ENCODE assay signal across 27 mouse cellular contexts in genomic region chr6:146006753-146007152, GRCm38 (mm10).
DNase-seq lines count a peak whose midpoint lies in the region; ATAC-seq and TF ChIP-seq lines count a peak whose summit lies in the region.
"Had no signal": no experiment of that assay in that cellular context is flagged by ENCODE, and none has a peak within 500 bp of the region (broad histone marks: within the 10 kb centered on the region; RNA-seq: fewer than 3 reads in every experiment).

No protein-coding gene starts in this region.

- no peak overlapping the region for H3K27ac ChIP-seq in limb, embryonic 14.5 days (replicated peaks; ENCODE audit: low read depth, low read length)
- H3K27ac ChIP-seq in limb, embryonic 10.5 days, result no peak overlapping the region
- H3K27ac ChIP-seq: embryonic facial prominence, embryonic 15.5 days; forebrain, embryonic 13.5 days; hindbrain, postnatal 0 days; intestine, embryonic 15.5 days; kidney, postnatal 0 days; liver, embryonic 14.5 days; neural tube, embryonic 12.5 days; stomach, embryonic 15.5 days had no signal

- H3K27me3 ChIP-seq in limb, embryonic 14.5 days (ENCODE audit: control insufficient read depth, insufficient read depth, low read length), result no peaks in the 10 kb centered on the region
- H3K27me3 ChIP-seq in limb, embryonic 10.5 days (ENCODE audit: low read depth, poor library complexity, severe bottlenecking), result no peaks in the 10 kb centered on the region
- H3K27me3 ChIP-seq: embryonic facial prominence, embryonic 15.5 days; forebrain, embryonic 13.5 days; intestine, embryonic 15.5 days; neural tube, embryonic 12.5 days; Patski; stomach, embryonic 15.5 days had no signal

- DNase-seq in cerebellum, postnatal 10 days, result peak; percentile 8 to 22
- no peak for DNase-seq in cerebellum, adult 8-10 months
- DNase-seq in gastrocnemius, adult 8-10 months (ENCODE audit: low spot score in 2 of 2), result peak; percentile 37 to 41
- DNase-seq in gastrocnemius, postnatal 4 days (ENCODE audit: low spot score in 2 of 2), result no peak
- DNase-seq in limb, embryonic 14.5 days (ENCODE audit: low spot score), result no peak
- DNase-seq in limb, embryonic 10.5 days (ENCODE audit: low spot score), result no peak
- no peak for DNase-seq in thymus, postnatal 10 days (ENCODE audit: low spot score in 2 of 2)
- DNase-seq: adrenal gland, postnatal 10 days; cerebellum, adult 9-10 months; heart, postnatal 14 days; kidney, adult 2 months; layer of hippocampus, postnatal 36 days; left cerebral cortex, postnatal 4 days; liver; lung, adult 2 months; lung, postnatal 10 days; thymus, postnatal 14 days had no signal

- H3K9ac ChIP-seq in limb, embryonic 14.5 days (ENCODE audit: low read depth, low read length, severe bottlenecking), result no peak overlapping the region
- H3K9ac ChIP-seq: embryonic facial prominence, embryonic 15.5 days; forebrain, embryonic 13.5 days; intestine, embryonic 15.5 days; liver, embryonic 14.5 days; neural tube, embryonic 12.5 days; stomach, embryonic 15.5 days had no signal

- ATAC-seq in limb, embryonic 14.5 days (ENCODE audit: low FRiP score, low read depth), result peak; percentile 60; the same call in 1 of the 2 replicates
- ATAC-seq: forebrain, embryonic 13.5 days; hindbrain, postnatal 0 days; intestine, embryonic 15.5 days; midbrain, embryonic 16.5 days; Patski had no signal

- no peak overlapping the region for H3K4me3 ChIP-seq in limb, embryonic 14.5 days (replicated peaks; ENCODE audit: low read length)
- no peak overlapping the region for H3K4me3 ChIP-seq in limb, embryonic 10.5 days
- H3K4me3 ChIP-seq: embryonic facial prominence, embryonic 15.5 days; forebrain, embryonic 13.5 days; intestine, embryonic 15.5 days; neural tube, embryonic 12.5 days; stomach, embryonic 15.5 days had no signal

- no peaks in the 10 kb centered on the region for H3K9me3 ChIP-seq in limb, embryonic 14.5 days (ENCODE audit: control insufficient read depth, low read length)
- H3K9me3 ChIP-seq in limb, embryonic 10.5 days (replicated peaks), result no peaks in the 10 kb centered on the region
- H3K9me3 ChIP-seq: embryonic facial prominence, embryonic 15.5 days; forebrain, embryonic 13.5 days; intestine, embryonic 15.5 days; neural tube, embryonic 12.5 days; stomach, embryonic 15.5 days had no signal

- H3K4me1 ChIP-seq in limb, embryonic 14.5 days (ENCODE audit: control insufficient read depth, insufficient read depth, low read length), result peaks cover 9% of the 10 kb centered on the region
- H3K4me1 ChIP-seq in limb, embryonic 10.5 days, result 0 out of 2 replicates have a peak, but pooled peaks cover 17% of the 10 kb centered on the region
- H3K4me1 ChIP-seq: stomach, embryonic 15.5 days had no signal

- TF ChIP-seq POLR2A in limb, embryonic 14.5 days (IDR thresholded peaks at IDR 0.05; ENCODE audit: borderline replicate concordance, extremely low read depth, insufficient read depth, insufficient read length), result no peak

- no peak overlapping the region for H3K4me2 ChIP-seq in limb, embryonic 14.5 days (replicated peaks; ENCODE audit: low read depth, low read length, severe bottlenecking)
- H3K4me2 ChIP-seq: embryonic facial prominence, embryonic 15.5 days; forebrain, embryonic 13.5 days; intestine, embryonic 15.5 days; neural tube, embryonic 12.5 days; stomach, embryonic 15.5 days had no signal

- WGBS in limb, embryonic 14.5 days, result 78% methylated on average over 3 of the region's 3 CpGs
- WGBS in limb, embryonic 10.5 days, result 69% methylated on average over 3 of the region's 3 CpGs

- no peaks in the 10 kb centered on the region for H3K36me3 ChIP-seq in limb, embryonic 14.5 days (ENCODE audit: control insufficient read depth, insufficient read depth, low read length)
- no peaks in the 10 kb centered on the region for H3K36me3 ChIP-seq in limb, embryonic 10.5 days
- H3K36me3 ChIP-seq: embryonic facial prominence, embryonic 15.5 days; intestine, embryonic 15.5 days; neural tube, embryonic 12.5 days; stomach, embryonic 15.5 days had no signal

Comparison
In these comparisons a context has a peak if more than half of its experiments do, and no peak if none do; other contexts are left out.
1. DNase-seq: peak in cerebellum, postnatal 10 days (2 of 2) and gastrocnemius, adult 8-10 months (2 of 2); none in cerebellum, adult 8-10 months (single experiment), gastrocnemius, postnatal 4 days (0 of 2), limb, embryonic 14.5 days (single experiment), limb, embryonic 10.5 days (single experiment) and thymus, postnatal 10 days (0 of 2).